Mouse (Mus musculus): Measurements from ENCODE around the gene Ing5.

DNA sequence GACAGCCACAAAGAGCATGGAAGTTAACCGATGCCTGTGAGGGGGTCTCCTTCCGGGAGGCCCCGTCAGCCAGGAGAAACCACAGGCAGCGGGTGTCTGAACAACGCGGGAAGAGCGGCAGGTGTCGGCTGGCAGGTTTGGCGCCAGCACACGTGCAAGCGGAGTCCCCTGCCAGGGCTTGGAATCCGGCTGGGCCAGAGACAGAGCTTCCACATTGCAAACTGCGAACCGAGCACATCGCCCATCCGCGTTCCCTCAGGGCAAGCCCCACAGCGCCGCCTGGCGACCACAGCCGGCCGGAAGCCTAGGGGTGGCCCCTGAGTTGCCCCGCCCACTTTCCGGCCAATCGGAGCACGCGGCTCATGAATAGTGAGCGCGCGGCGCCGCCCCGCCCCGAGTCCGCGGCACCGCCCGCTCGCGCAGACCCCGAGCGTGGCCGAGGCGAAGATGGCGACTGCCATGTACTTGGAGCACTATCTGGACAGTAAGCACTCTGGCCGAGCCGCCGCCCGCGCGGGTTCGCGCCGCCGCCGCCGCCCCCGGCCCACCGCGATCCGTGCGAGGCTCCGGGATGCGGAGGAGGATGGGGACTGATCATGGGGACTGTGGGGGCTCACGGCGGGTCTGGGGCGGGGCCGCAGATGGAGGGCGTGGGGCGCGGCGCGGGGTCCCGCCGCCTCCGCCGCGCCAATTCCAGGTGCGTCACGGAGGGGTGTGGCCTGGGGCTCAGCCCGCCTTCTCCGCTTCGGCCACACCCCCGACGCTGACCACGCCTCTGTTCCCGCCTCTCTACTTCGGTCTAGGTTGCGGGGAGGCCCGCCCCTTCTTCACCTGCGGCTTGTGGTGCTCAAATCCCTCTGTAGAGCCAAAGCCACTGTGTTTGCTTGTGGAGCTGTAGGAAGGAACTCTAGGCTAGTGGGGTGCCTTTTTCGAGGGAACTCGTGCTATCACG lies at the start of gene Ing5:
- TF ChIP-seq CTCF (IDR thresholded peaks at IDR 0.05; ENCODE audit: control insufficient read depth, insufficient read depth, insufficient read length) = peak; percentile 98
- TF ChIP-seq MYOG (IDR thresholded peaks at IDR 0.05; ENCODE audit: control insufficient read depth, extremely low read depth, insufficient read length) = no peak
- no peak for TF ChIP-seq USF1 (IDR thresholded peaks at IDR 0.05; ENCODE audit: low read depth)
- no peak for TF ChIP-seq MYOD1 (IDR thresholded peaks at IDR 0.05; ENCODE audit: control insufficient read depth, insufficient read length, low read depth)
- no peak for TF ChIP-seq CEBPB (IDR thresholded peaks at IDR 0.05; ENCODE audit: low read depth)
- no peak for TF ChIP-seq FOSL1 (IDR thresholded peaks at IDR 0.05; ENCODE audit: insufficient read depth, low read length, poor library complexity, severe bottlenecking)
- TF ChIP-seq MAX (IDR thresholded peaks at IDR 0.05) = peak; percentile 83
